10 mouse cellular contexts compared by ENCODE assay signal in genomic region chr8:72470684-72471083, GRCm38 (mm10).
"Had no signal": no experiment of that assay in that cellular context is flagged by ENCODE, and none has a peak within 500 bp of the region (broad histone marks: within the 10 kb centered on the region; RNA-seq: fewer than 3 reads in every experiment).

No protein-coding gene starts in this region.

- ATAC-seq: lung, postnatal 0 days; midbrain, embryonic 13.5 days had no signal

- DNase-seq: lung, adult 2 months; lung, postnatal 36 days; right cerebral cortex, postnatal 14 days; thymus, postnatal 4 days had no signal

- H3K9me3 ChIP-seq: limb, embryonic 10.5 days; midbrain, embryonic 13.5 days; stomach, embryonic 15.5 days had no signal

- H3K27ac ChIP-seq: left cerebral cortex, adult 2 months; limb, embryonic 10.5 days; liver, embryonic 14.5 days; midbrain, embryonic 13.5 days; stomach, embryonic 15.5 days had no signal

- H3K4me3 ChIP-seq: left cerebral cortex, adult 2 months; limb, embryonic 10.5 days; midbrain, embryonic 13.5 days; stomach, embryonic 15.5 days had no signal

- H3K4me2 ChIP-seq: midbrain, embryonic 13.5 days; stomach, embryonic 15.5 days had no signal

- H3K9ac ChIP-seq: liver, embryonic 14.5 days; midbrain, embryonic 13.5 days; stomach, embryonic 15.5 days had no signal

- H3K27me3 ChIP-seq: midbrain, embryonic 13.5 days; stomach, embryonic 15.5 days had no signal
